Mouse (Mus musculus) right cerebral cortex, postnatal 4 days (tissue): ENCODE results near the gene Vmn1r101.
"Not testable (repeated sequence)": the region's sequence is repeated elsewhere in the genome, so short reads cannot be mapped to it uniquely, and the experiment has no call there.

Source experiments
- DNase-seq: peaks from one replicate; pipeline ENCODE4 v3.0.0-alpha.2; 2022

The Vmn1r101 gene

DNA sequence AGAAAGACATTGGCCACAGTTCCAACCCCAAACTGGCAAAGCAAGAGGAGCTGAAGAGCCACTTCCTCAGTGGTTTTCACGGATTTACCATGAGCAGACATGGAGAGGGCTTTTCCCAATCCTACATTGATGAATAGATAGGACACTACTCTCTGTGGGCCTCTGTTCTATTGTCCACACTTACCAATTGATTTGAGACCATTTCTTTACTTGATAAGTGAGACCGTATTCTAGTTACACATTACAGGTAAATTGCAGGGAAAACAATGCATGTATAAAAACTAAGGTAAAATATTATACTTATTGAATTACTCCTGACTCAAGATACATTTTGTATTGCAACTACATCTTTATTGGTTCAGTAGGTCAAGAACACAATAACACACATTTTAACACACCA is at the start of gene Vmn1r101:
TSS of gene Vmn1r101 (minus strand) at position 101 of the 400 bp plus-strand sequence.
- not testable (repeated sequence) for DNase-seq

DNA sequence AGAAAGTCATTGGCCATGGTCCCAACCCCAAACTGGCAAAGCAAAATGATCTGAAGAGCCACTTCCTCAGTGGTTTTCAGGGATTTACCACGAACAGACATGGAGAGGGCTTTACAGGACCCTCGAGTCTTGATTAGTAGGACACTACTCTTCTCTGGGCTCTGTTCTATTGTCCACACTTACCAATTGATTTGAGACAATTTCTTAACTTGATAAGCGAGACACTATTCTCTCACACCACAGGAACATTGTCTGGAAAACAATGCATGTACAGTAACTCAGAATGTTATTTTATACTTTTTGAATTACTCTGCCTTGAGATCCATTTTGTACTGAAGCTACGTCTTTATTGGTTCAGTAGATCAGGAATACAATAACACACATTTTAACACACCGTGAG is 32.4 kb upstream of the Vmn1r101 start, which contains the start of gene Gm10670:
TSS of gene Gm10670 (minus strand) at position 101 of the 400 bp plus-strand sequence.
- DNase-seq = not testable (repeated sequence)

DNA sequence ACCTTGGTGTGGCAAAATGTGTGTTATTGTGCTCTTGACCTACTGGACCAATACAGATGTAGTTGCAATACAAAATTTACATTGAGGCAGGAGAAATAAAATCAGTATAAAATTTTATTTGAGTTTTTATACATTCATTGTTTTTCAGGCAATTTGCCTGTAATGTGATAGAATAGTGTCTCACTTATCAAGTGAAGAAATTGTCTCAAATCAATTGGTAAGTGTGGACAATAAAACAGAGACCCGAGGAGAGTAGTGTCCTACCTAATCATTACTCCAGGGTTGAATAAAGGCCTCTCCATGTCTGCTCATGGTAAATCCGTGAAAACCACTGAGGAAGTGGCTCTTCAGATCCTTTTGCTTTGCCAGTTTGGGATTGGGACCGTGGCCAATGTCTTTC is 24.8 kb downstream of the Vmn1r101 start, which contains the start of gene Vmn1r100:
TSS of gene Vmn1r100 (plus strand) at position 301 of the 400 bp plus-strand sequence.
- DNase-seq = not testable (repeated sequence)
